Mouse (Mus musculus): ENCODE measurements around the gene Pik3cb.

The Pik3cb gene

DNA sequence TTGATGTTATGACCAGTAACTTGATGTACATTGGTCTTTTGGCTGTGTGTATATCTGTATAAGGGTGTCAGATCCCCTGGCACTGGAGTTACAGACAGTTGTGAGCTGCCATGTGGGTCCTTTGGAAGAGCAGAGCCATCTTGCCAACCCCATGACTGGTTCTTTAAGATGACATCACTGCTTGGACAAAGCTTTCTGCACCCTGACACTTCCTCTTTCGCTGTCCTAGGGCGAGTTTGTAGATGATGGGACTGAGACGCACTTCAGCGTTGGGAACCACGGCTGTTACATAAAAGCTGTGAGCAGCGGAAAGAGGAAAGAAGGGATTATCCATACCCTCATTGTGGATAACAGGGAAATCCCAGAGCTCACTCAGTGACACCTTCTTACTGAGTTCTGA is 139.1 kb downstream of the Pik3cb start:
- DNase-seq (ENCODE audit: low read depth), result no peak

DNA sequence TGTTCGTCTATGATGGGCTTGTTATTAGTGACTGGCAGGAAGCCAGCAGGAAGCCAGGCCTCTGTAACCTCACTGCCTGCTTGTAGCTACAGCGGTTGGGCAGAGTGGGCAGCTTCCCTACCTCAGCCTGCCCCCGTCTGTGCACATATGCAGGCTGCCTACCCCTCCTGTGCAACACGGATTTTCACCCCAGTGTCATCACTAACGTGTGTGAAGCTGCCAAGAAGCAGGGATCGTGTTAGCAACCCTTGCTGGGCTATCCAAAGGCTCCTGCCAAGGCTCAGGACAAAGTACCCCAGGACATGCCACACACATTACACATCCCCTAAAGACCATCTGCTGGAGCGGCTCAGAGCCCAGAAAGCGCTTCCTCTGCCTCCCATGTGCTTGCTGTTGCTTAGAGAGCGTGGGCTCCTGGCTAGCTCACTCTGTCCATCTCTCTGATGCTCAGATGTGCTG is 140.5 kb downstream of the Pik3cb start:
- DNase-seq (ENCODE audit: low read depth), result no peak

- DNase-seq (ENCODE audit: low read depth), result no peak
These were observed 146.3 kb downstream of the Pik3cb start for GRCm38 (mm10) chr9:98994103-98994502.

- no peak for DNase-seq (ENCODE audit: low read depth)
These were observed 153.3 kb downstream of the Pik3cb start for GRCm38 (mm10) chr9:98987131-98987530.

All from c-Kit-positive CD71-positive TER-119-negative erythroid progenitor cells, embryonic 14.5 days (primary cell).